Mouse (Mus musculus): ENCODE results near the gene Tmc2.

- TF ChIP-seq CTCF (IDR thresholded peaks at IDR 0.05; ENCODE audit: low read depth) (no peak), EP300 (IDR thresholded peaks at IDR 0.05; ENCODE audit: low read depth) (no peak)
Observed at GRCm38 (mm10) chr2:130171674-130172073, 23.3 kb upstream of the Tmc2 start.
